Mouse (Mus musculus): Measurements from ENCODE around the gene Mttp.

Gene Mttp

GRCm38 (mm10) chr3:138051431-138051830 is 93.3 kb downstream of the Mttp start:
- DNase-seq (ENCODE audit: low spot score) = no peak

DNA sequence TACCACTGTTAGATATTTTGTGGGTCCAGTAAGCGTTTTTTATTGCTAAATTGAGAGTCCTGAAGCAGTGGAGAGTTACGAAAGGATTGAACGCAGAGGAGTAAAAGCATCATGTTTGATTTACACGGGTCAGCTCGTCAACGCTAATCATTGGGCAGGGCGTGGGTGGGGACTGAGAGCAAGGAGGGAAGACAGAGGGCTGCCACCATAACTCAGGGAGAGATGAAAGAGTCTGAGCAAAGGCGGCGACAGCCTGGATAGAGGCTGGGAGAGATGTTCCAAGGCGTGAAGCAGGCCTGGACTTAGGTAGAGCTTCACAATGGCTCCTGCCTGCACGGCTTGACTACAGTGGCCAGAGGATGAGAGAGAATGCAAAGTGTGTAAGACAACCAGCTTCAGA is 94.0 kb downstream of the Mttp start:
- no peak for DNase-seq (ENCODE audit: low spot score)

DNA sequence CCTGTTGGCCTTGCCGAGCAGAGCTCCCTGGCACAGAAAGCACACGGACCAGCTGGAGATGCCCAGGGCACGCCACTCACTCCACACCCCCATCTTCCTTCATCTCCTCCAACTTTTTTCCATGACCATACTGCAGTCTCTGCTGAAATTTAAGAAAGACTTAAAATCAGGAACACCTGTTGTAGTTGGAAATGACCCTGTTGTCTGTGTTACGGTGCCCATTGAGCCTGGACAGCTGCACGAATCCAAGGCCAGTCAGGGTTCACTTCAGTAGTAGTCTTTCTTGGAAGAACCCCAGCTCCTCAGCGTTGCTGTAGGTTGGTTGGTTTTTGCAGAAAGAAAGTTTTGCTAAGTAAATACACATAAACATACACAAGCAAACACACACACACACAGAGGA is 95.2 kb downstream of the Mttp start:
- no peak for DNase-seq (ENCODE audit: low spot score)

- DNase-seq (ENCODE audit: low spot score) = no peak
Observed at GRCm38 (mm10) chr3:138043316-138043715, 101.5 kb downstream of the Mttp start.

DNA sequence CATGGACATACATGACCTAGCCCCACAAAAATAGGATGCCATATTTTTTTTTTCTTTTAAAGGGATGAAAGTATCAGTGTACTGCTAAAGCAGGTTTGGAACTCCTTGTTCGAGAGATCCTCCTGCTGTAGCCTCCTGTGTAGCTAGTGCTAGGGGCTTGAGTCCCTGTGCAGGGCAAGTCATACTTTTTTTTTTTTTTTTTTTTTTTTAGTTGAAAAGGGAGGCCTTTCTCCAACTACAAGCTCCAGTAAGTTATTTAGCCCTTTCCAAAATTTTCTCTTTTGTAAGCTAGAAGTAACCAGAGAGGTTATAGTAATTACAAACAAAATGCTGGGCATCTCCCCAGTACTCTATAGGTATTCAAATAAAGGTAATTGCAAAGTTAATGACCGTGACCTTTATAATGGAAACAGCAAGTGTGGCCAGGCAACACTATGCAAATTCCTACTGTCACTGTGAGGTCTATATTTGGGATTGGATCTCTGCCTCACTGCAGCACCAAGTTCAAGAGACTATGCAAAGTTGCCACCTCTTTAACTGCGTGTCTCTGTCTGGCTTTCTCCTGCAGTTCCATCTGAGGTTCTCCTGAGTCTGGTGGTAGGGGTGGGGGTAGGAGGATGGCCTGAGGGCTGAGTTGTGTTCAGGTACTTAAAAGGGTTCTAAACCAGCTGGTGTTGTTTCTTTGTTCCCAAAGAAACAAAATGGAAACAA is 103.0 kb downstream of the Mttp start:
- DNase-seq (ENCODE audit: low spot score) = no peak

- no peak for DNase-seq (ENCODE audit: low spot score)
Observed at GRCm38 (mm10) chr3:138040938-138041337, 103.8 kb downstream of the Mttp start.

Measured in lung, postnatal 25 days (tissue).